Comparison of ENCODE assay signal across 8 mouse cellular contexts in genomic region chr2:25263623-25264285, GRCm38 (mm10). TPM values are rescaled to one million over a fixed set of nuclear protein-coding genes. Genes with fewer than 3 reads are reported as not detected.
DNase-seq lines count a peak whose midpoint lies in the region; ATAC-seq and TF ChIP-seq lines count a peak whose summit lies in the region.

No protein-coding gene starts in this region.

- H3K4me2 ChIP-seq in hindbrain, embryonic 16.5 days (ENCODE audit: low read length), result peak overlapping the region; percentile 99
- H3K4me2 ChIP-seq in myocyte (ENCODE audit: low read depth), result peak overlapping the region; percentile 77

- H3K4me1 ChIP-seq in lung, adult 2 months (ENCODE audit: control insufficient read depth, insufficient read depth, low read length), result peaks cover 10% of the 10 kb centered on the region
- H3K4me1 ChIP-seq in embryonic facial prominence, embryonic 10.5 days, result peaks cover 52% of the 10 kb centered on the region
- peaks cover 45% of the 10 kb centered on the region for H3K4me1 ChIP-seq in hindbrain, embryonic 16.5 days (ENCODE audit: control insufficient read depth, insufficient read depth, low read depth, low read length)

- no peak for TF ChIP-seq CTCF in lung, adult 2 months (IDR thresholded peaks at IDR 0.05; ENCODE audit: insufficient read depth, low read length)

- no peaks in the 10 kb centered on the region for H3K79me2 ChIP-seq in myocyte (ENCODE audit: control insufficient read depth, insufficient read depth)

- ATAC-seq in hindbrain, embryonic 16.5 days, result no peak

- no peak for DNase-seq in lung, adult 2 months
- no peak for DNase-seq in lung, postnatal 4 days
- DNase-seq in embryonic facial prominence, embryonic 10.5 days (ENCODE audit: low spot score), result no peak
- no peak for DNase-seq in embryo, embryonic 10.5 days (ENCODE audit: low spot score)
- no peak for DNase-seq in T-cell, adult 2 months (ENCODE audit: low spot score)
- DNase-seq in urinary bladder, postnatal 36 days (ENCODE audit: low spot score in 2 of 2), result no peak

- peaks cover 28% of the 10 kb centered on the region for H3K27me3 ChIP-seq in embryonic facial prominence, embryonic 10.5 days (replicated peaks; ENCODE audit: low read depth, poor library complexity, severe bottlenecking)
- no peaks in the 10 kb centered on the region; the same call in 1 of the 2 replicates for H3K27me3 ChIP-seq in hindbrain, embryonic 16.5 days (replicated peaks; ENCODE audit: control insufficient read depth, insufficient read depth, low read length)
- H3K27me3 ChIP-seq in myocyte (ENCODE audit: control insufficient read depth, insufficient read depth, insufficient read length), result no peaks in the 10 kb centered on the region

- H3K27ac ChIP-seq in embryonic facial prominence, embryonic 10.5 days (replicated peaks), result no peak overlapping the region
- no peak overlapping the region; the same call in 1 of the 2 replicates for H3K27ac ChIP-seq in hindbrain, embryonic 16.5 days (ENCODE audit: low read depth, low read length)

- peak overlapping the region; percentile 18 for H3ac ChIP-seq in myocyte (ENCODE audit: control insufficient read depth, insufficient read length)

- H3K9me3 ChIP-seq in embryonic facial prominence, embryonic 10.5 days, result no peaks in the 10 kb centered on the region
- H3K9me3 ChIP-seq in hindbrain, embryonic 16.5 days (ENCODE audit: control insufficient read depth, low read length), result no peaks in the 10 kb centered on the region

- no peak for TF ChIP-seq POLR2A in lung, adult 2 months (IDR thresholded peaks at IDR 0.05; ENCODE audit: borderline replicate concordance, extremely low read depth, low read depth, low read length)
- no peak for TF ChIP-seq POLR2A in myocyte (IDR thresholded peaks at IDR 0.05; ENCODE audit: insufficient read length, low read depth)

- H3K9ac ChIP-seq in hindbrain, embryonic 16.5 days (ENCODE audit: low read depth, low read length), result peak overlapping the region; percentile 83

- peak overlapping the region; percentile 66 for H3K4me3 ChIP-seq in lung, adult 2 months (replicated peaks; ENCODE audit: extremely low read depth, low read depth, low read length)
- peak overlapping the region; percentile 85 for H3K4me3 ChIP-seq in embryonic facial prominence, embryonic 10.5 days
- peak overlapping the region; percentile 83 for H3K4me3 ChIP-seq in hindbrain, embryonic 16.5 days (ENCODE audit: low read length)
- H3K4me3 ChIP-seq in myocyte, result peak overlapping the region; percentile 28

- peaks cover 20% of the 10 kb centered on the region for H3K36me3 ChIP-seq in embryonic facial prominence, embryonic 10.5 days (replicated peaks)
- no peaks in the 10 kb centered on the region for H3K36me3 ChIP-seq in hindbrain, embryonic 16.5 days (ENCODE audit: control insufficient read depth, insufficient read depth, low read length)
- H3K36me3 ChIP-seq in myocyte (ENCODE audit: control insufficient read depth, insufficient read depth), result no peaks in the 10 kb centered on the region

- WGBS in lung, adult 2 months, result 38% methylated on average over 12 of the region's 12 CpGs
- 19% methylated on average over 12 of the region's 12 CpGs for WGBS in embryonic facial prominence, embryonic 10.5 days
- WGBS in hindbrain, embryonic 16.5 days, result 21% methylated on average over 12 of the region's 12 CpGs

TF ChIP-seq in myocyte, 11 proteins besides CTCF, POLR2A, EP300 and RAD21:
- TF ChIP-seq MYOG (IDR thresholded peaks at IDR 0.05; ENCODE audit: control insufficient read depth in 1 of 3, insufficient read depth in 1 of 3, insufficient read length in 2 of 3, low read depth in 2 of 3) (no peak), TCF12 (IDR thresholded peaks at IDR 0.05; ENCODE audit: insufficient read depth, poor library complexity, severe bottlenecking) (no peak), E2F4 (IDR thresholded peaks at IDR 0.05; ENCODE audit: insufficient read depth) (no peak)

RNA-seq across cellular contexts. Expression of gene Tprn, which starts 1.3 kb away (rescaled TPM):
- polyA plus RNA-seq in lung, adult 2 months (2012; rRNA removed), result 17.4 and 24.3 TPM in 2 replicates
- 8.0 and 9.0 TPM in 2 replicates for polyA plus RNA-seq in embryonic facial prominence, embryonic 10.5 days (2016; fragmentation: Nextera tagmentation; extraction: Ambion mirVana)
- polyA plus RNA-seq in hindbrain, embryonic 16.5 days (2015; fragmentation: Nextera tagmentation; extraction: Ambion mirVana), result 20.3 TPM in 2 replicates
- 5.5 TPM for polyA plus RNA-seq in myocyte (2012; fragmentation: generic; extraction: Trizol)

RNA-seq across cellular contexts. Expression of gene Ssna1, which starts 8.5 kb away (rescaled TPM):
- polyA plus RNA-seq in lung, adult 2 months (2012; rRNA removed), result 41.6 and 49.5 TPM in 2 replicates
- polyA plus RNA-seq in embryonic facial prominence, embryonic 10.5 days (2016; fragmentation: Nextera tagmentation; extraction: Ambion mirVana), result 228 and 238 TPM in 2 replicates
- 181 and 183 TPM in 2 replicates for polyA plus RNA-seq in hindbrain, embryonic 16.5 days (2015; fragmentation: Nextera tagmentation; extraction: Ambion mirVana)
- polyA plus RNA-seq in myocyte (2012; fragmentation: generic; extraction: Trizol), result 106 TPM

RNA-seq across cellular contexts. Expression of gene Tmem203, which starts 8.5 kb away (rescaled TPM):
- 53.5 and 54.5 TPM in 2 replicates for polyA plus RNA-seq in lung, adult 2 months (2012; rRNA removed)
- polyA plus RNA-seq in embryonic facial prominence, embryonic 10.5 days (2016; fragmentation: Nextera tagmentation; extraction: Ambion mirVana), result 15.2 and 18.3 TPM in 2 replicates
- polyA plus RNA-seq in hindbrain, embryonic 16.5 days (2015; fragmentation: Nextera tagmentation; extraction: Ambion mirVana), result 15.8 and 16.6 TPM in 2 replicates
- polyA plus RNA-seq in myocyte (2012; fragmentation: generic; extraction: Trizol), result 47.2 TPM

RNA-seq across cellular contexts. Expression of gene Anapc2, which starts 8.5 kb away (rescaled TPM):
- polyA plus RNA-seq in lung, adult 2 months (2012; rRNA removed), result 82.1 and 133 TPM in 2 replicates
- polyA plus RNA-seq in embryonic facial prominence, embryonic 10.5 days (2016; fragmentation: Nextera tagmentation; extraction: Ambion mirVana), result 147 and 151 TPM in 2 replicates
- polyA plus RNA-seq in hindbrain, embryonic 16.5 days (2015; fragmentation: Nextera tagmentation; extraction: Ambion mirVana), result 137 and 147 TPM in 2 replicates
- polyA plus RNA-seq in myocyte (2012; fragmentation: generic; extraction: Trizol), result 97.9 TPM

RNA-seq across cellular contexts. Expression of gene AL732309.1, which starts 17.1 kb away (rescaled TPM):
- 15.0 and 20.9 TPM in 2 replicates for polyA plus RNA-seq in lung, adult 2 months (2012; rRNA removed)
- polyA plus RNA-seq in embryonic facial prominence, embryonic 10.5 days (2016; fragmentation: Nextera tagmentation; extraction: Ambion mirVana), result 6.3 and 7.9 TPM in 2 replicates
- polyA plus RNA-seq in hindbrain, embryonic 16.5 days (2015; fragmentation: Nextera tagmentation; extraction: Ambion mirVana), result 4.2 and 5.1 TPM in 2 replicates
- 4.5 TPM for polyA plus RNA-seq in myocyte (2012; fragmentation: generic; extraction: Trizol)

Comparison
In these comparisons a context has a peak if more than half of its experiments do, and no peak if none do; other contexts are left out.
1. H3K4me3 ChIP-seq: peak in every context shown above with its lines; median percentile 85 in embryonic facial prominence, embryonic 10.5 days; 83 in hindbrain, embryonic 16.5 days; 66 in lung, adult 2 months; 28 in myocyte.